Mouse (Mus musculus) kidney, adult 2 months (tissue): ENCODE data around the gene Ngf.

Experiments
- CTCF ChIP-seq: fragments of 200-500 bp; conservative IDR thresholded peaks from 2 replicates; pipeline ENCODE4 v1.5.1; 2011; ENCODE audit warnings: low read depth, mild to moderate bottlenecking, control low read depth, low read length, moderate library complexity, mixed read lengths; ENCODE audit not compliant: insufficient read depth, insufficient read length
- POLR2A ChIP-seq: fragments of 200-500 bp; IDR thresholded peaks from one replicate; pipeline ENCODE4 v1.6.1; 2011; ENCODE audit warnings: low read depth, low read length, control low read depth

GRCm38 (mm10) chr3:102553935-102554670, 84.4 kb downstream of the Ngf start:
- TF ChIP-seq CTCF, result no peak
- TF ChIP-seq POLR2A, result no peak
